Mouse (Mus musculus): ENCODE results near the gene Ehbp1. TPM values are rescaled to one million over a fixed set of nuclear protein-coding genes. Genes with fewer than 3 reads are reported as not detected.
A peak's percentile ranks its signal among the peaks of the same experiment; 100 is the strongest.

The Ehbp1 gene
- total RNA-seq, 2 experiments from 2014 or later, result 36.8 to 44.8 TPM

DNA sequence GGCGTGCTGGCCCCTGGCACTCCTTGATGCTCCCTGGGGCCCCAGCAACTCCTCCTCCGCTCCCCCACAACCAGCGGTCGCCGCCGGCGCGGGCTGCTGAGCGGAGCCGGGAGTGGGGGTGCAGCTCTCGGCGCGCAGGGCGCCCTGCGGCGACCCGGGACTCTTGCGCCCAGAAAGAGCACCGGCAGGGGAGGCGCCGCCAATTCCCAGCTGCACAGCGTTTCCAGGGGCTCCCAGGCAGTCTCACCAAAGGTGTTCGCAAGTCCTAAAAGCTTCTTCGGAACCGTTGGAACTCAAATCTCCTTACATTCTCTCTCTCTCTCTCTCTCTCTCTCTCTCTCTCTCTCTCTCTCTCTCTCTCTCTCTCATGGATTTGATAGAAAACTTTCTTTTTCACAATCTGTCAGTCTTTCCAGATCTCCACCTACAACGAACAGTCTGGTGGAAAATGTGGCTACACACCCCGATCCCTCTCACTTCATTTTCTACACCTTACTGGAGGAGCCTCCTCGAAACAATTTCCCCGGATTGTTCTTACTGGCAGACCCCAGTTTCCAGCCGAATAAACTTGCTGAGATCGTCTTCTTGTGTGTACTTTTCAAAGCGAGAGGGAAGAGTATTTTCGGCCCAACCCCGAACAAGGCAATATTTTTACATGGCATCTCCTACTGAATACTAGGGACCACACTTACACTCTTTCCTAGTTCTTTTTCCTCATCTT is 339.9 kb downstream of the Ehbp1 start:
- peak in 1 of 2 experiments; percentile 57 for DNase-seq (ENCODE audit: low spot score in 2 of 2)

DNA sequence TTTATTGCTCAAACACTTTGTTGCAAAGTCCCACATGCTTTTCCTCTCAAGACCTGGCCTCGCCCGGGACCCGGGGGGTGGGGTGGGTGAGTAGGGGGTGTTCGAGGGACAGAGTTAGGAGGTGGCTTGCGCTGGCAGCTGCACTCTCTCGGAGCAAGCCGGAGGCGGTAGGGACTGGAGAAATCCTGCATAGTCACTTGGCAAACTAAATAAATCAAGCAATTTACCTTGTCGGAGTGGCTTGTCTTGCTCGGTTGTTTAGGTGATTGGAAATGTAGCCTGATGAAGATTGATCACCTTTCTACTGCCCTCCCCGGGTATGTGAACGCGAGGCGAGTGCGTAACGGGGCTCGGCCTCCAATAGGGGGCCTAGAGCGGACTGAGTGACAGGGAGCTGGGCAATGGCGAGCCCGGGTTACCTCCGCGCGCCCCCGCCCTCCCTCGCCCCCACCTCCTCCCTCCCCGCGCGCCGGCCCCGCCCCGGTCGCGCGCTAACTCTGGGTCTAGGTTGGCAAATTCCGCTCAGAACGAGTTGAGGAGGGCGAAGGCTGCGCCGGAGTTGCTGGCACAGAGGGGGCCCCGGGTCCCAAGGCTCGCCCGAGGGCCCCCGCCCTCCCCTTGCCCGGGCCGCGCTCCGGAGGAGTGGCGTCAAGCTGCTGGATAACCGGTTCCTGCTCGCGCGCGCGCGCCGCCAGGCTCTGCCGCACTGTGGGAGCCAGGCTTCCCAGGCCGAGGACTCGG is 340.6 kb downstream of the Ehbp1 start:
- peak in 1 of 2 experiments; percentile 23 for DNase-seq (ENCODE audit: low spot score in 2 of 2)

DNA sequence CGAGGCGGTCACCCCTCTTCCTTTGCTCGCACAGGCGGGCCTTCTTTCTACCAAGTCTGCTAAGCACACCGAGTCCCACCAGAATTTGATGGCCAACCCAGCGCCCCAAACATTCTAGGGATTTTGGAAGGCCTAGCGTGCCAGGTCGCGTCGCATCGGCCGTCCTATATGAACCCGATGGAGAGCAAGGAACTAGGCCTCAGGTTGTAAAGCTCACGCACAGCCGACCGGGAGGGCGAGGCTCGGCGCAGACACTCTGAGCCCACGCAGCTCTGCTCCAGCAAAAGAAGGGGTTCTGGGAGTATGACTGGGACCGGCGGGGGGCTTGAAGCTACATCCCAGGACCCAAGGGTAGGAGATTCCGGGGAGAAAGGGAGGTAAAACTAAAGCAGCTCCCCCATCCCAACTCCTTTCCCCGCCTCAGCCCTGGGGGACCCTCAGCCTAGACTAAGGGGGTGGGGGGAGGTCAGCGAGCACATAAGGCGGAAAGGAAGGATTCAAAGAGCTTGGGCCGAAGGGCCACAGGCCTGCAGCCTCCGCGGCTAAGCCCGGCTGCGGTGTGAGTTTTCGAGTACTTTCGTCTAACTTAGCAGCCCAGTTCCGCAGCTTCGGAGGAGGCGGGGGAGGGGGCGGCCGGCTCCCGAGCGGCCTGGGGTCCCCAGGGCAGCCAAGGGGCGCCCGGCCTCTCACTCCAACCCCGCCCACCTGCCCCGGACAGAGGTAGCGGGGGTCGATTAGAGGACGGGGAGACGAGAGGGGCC is 341.6 kb downstream of the Ehbp1 start:
- peak in 1 of 2 experiments; percentile 21 for DNase-seq (ENCODE audit: low spot score in 2 of 2)

DNA sequence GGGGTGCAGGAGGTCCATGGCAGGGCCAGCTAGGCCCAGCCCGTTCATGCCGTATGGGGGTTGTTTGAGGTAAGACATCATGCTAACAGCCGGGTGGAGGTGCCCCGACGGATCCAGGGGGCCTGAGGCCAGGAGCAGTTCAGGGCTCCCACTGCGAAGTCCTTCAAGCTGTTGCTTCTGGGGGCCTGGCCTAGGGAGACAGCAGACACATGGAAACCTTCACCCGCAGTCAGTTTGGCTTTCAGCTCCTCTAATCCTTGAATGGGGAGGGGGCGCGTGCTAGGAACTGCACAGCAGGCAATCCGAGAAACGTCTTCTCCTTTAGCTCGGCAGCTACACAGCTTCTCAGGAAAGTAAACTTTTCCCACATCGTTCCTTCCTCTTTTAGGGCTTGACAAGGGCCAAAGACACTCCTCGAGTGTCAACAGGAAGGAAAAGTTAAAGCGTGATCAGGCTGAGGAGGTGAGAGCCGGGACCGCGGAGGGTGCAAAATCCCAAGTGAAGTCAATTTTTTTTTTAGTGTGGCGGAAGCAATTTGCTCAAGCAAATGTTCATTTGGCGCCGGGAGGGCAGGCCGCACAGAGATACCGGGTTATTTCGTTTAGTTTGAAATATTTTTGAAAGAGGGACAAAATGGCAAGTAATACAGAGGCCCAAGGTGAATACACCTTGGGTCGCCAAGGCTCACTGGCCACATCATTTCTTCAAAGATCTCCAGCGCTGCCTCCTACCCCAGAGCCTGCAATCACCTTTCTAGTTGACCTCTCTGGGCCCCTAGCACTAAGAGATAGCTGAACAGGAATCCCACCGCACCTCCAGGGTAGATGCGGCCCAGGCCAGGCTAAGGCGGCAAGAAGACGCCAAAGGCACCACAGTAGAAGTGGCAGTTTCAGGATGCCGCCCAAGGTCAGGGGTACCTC is 342.4 kb downstream of the Ehbp1 start:
- peak in 1 of 2 experiments; percentile 14 for DNase-seq (ENCODE audit: low spot score in 2 of 2)

DNA sequence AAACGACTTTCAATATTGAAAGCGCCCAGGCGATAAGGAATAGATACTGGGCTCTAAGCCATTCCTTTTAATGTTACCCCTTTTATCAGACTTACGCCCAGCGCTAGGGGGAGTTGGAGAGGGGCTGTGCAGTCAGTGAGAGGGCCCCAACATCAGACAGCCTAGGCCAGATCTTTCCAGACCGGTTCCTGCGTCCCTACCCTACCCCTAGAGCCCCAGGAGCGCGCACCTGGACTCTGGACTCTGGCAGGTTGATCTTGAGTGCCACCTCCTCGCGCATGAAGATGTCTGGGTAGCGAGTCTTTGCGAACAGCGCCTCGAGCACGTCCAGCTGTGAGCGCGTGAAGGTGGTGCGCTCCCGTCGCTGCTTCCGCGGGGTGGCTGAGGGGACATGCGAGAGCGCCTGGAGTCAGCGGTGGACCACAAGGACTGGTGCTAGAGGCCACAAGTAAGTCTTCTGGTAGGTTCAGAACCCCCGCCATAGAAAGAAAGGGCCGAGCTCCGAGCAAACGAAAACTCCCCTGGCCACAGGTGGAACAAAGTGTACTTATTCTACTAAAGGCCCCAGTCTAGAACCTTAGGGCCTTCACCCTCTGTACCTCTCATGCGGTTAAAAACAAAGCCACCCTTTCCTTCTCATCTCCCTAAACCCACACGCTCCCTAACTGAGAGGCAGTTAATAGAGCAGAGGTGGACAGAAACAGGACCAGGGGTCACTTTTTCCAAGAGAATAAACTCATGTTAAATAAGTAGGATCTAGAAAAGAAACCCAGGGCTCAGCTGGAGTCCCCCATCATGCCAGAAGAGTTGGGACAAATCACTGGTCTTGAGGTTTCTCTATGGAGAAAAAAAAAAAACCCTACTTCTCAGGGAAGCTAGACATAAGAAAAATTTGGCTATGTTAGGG is 343.7 kb downstream of the Ehbp1 start:
- peak in 1 of 2 experiments; percentile 13 for DNase-seq (ENCODE audit: low spot score in 2 of 2)

DNA sequence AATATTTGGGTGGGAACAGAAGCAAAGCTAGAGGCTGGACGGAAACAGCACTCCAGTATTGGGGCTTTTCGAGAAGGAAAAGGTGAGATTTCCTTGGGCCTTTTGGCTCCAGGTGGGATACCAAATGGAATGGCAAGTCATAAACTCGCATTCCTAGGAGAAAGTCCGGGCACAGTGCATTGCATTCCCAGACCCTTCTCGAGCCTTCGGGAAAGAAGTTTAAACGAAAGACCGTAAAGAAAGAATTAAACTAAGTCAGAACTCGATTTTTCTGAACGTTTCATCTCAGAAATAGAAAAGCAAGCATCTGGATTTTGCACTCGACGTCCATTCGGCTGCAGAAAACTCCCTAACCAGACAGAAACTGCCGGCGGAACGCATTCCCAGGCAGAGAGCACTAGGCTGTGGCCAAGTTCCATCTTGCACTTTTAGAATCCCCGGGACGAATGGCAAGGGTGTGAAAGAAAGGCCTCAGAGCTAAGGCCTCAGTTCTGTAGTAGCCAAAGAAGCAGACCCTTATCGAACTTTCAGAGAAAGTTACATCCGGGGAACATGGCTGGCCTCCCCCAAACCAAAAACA is 344.4 kb downstream of the Ehbp1 start:
- DNase-seq (ENCODE audit: low spot score in 2 of 2), result no peak

DNA sequence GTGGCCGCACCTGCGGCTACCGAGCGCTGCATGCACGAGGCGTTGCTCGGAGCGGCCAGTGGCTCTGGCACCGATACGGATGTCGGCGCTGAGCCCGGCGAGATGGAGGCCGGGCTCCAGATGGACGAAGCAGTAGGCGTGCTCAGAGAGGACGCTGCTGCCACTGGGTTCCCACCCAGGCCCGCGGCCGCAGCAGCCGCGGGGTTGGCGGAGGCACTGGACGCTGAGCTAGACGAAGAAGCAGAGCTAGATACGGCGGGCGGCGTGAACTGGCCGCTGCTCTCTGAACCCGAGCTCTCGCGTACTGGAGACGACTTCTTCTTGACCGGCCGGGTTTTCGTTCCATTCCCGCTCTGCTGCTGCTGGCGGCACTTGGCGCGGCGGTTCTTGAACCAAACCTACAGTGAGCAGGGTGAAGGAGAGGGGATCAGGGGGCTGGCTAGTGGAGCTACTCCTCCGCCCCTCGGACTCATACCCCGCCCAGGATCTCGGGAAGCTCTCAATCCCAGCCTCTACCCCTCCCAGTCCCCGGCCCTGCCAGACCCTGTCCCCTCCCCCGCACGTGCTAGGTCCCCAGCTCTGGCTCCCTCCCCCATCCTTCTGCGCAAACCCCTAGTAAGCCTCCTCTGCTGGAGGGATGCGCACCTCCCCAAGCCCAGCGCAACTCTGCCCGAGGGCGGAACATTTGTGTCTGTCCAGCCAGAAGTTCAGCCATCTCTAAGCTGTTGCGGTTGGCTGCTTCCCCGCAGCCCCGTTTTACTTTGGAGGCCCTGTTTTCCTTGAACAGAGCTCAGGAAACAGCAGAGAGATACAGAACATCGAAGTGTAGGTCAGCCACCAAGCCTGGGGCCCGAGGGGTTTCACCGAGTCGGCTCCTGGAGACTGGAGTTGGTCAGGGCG is 345.2 kb downstream of the Ehbp1 start:
- DNase-seq (ENCODE audit: low spot score in 2 of 2), result peak in 1 of 2 experiments; percentile 41

DNA sequence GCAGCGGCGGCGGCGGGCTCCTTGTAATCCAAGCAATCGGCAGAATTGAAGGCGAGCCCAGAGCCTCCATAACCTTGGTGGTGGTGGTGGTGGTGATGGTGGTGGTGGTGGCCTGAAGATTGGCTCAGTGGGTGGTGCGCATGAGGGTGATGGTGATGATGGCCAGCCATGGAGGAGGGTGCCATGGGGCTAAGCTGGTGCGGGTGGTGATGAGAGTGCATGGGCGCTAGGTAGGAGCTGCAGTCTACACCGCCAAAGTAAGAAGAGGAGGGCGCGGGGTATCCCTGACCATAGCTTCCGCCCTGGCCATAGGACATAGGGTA is 345.8 kb downstream of the Ehbp1 start:
- DNase-seq (ENCODE audit: low spot score in 2 of 2), result no peak

DNA sequence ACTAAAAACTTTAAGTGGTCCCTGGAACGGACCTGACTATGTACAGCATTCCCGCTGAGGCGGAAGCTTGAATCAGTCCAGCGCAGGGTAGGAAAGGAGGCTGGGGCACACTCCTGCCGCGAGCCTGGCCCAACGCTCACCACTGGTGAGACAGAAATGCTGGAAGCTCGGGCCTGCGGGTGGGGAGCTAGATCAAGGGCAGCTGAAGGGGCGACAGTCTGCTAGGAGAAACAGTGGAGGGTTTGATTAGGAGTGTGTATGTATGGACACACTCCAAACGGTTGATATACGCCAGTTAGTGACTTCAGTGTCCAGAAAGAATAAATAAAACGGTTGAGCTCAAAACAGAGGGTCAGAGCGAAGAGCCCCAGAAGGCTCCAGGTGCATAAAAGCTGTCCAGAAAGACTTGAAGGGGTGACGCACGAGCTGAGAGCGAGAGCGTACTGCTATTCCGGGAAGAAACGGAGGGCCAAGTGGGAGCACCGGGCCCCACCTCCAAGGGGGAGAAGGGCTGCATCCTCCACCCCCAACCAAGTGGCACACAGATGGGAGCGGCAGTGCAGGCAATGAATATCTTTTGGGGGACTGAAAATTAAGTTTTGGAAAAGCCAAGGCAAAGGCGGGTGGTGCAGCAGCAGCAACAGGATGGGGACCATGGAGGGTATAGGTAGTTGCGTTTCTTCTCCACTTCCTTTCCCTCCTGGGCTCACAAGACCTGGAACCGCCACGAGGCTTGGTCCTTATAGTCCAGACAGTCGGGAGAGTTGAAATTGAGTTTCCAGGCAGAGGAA is 346.4 kb downstream of the Ehbp1 start:
- peak in 1 of 2 experiments; percentile 23 for DNase-seq (ENCODE audit: low spot score in 2 of 2)

DNA sequence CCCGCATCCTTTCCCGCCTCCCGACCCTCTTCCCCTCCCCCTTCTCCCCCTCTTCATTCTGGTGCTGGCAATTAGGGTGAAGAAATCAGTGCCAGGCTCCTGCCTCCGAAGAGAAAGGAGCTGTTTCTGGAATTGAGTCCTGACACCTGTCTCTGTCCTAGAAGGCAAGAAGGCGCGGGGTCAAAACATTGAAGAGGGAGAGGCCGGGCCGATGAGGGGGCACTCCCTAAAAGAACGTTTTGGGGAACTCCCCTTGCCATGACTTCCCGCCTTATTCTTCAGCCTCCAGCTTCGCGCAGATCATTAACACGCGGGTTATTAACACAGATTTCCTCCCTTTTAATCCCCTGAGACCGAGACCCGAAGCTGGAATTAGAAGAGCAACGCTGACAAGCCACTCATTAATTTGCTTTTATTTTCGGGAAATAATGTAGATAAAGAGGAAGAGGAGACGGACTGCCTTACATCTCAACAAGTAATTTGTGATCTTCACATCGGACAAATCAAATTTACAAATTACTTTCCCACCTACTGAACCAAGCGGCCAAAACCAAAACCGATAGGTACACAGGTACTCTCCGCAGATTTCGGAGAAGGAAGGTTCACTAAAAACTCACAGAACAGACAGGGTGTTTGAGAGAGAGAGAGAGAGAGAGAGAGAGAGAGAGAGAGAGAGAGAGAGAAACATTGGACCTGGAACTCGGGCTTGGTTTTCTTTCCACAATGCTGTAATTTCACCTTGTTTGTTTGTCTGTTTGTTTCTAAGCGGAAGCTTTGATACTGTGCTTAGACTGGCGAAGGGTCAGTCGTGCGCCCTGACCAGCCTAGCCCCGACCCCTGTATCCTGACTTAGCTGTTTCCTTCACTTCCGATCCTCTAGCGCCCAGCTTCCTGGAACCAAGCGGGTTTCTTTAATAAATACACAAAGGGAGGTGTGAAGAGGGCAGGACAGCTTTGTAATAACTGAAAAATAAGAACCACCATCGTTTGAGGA is 347.4 kb downstream of the Ehbp1 start:
- peak in 1 of 2 experiments; percentile 15 for DNase-seq (ENCODE audit: low spot score in 2 of 2)

DNA sequence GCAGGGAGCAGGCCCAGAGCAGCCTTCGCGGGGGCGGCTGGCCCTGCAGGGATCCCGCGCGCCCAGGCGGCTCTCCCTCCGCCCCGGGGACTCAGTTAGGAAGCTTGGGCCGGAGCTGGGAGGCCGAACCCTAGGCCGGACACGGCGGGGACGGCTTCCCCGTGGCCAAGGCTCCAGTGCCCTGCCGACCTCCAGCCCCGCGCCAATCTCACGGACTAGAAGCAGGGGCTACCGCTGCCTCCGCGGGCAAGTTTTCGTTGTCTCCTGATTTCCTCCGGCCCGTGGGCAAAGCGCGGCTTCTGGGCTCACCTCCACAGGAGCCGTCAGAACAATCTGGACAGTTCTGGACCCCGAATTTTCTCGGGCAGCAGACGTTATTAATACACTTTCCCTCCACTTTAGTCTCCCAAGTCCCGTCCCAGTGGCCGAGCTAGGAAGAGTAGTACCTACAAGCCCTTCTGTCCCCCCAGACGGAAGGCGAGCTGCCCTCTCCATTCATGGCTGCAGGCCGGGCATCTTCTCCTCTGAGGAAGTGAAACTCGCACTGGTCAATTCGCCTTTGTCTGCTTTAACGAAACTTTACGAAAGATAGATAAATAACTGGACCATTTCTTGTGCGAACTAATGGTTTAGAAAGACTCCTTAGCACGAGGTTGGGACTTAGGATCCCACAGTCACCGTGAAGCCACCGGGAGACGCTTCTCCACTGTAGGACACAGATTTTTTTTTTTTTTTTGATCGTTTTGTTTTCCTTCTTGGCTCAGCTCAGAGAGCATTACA is 348.3 kb downstream of the Ehbp1 start:
- DNase-seq (ENCODE audit: low spot score in 2 of 2), result peak in 1 of 2 experiments; percentile 45

DNA sequence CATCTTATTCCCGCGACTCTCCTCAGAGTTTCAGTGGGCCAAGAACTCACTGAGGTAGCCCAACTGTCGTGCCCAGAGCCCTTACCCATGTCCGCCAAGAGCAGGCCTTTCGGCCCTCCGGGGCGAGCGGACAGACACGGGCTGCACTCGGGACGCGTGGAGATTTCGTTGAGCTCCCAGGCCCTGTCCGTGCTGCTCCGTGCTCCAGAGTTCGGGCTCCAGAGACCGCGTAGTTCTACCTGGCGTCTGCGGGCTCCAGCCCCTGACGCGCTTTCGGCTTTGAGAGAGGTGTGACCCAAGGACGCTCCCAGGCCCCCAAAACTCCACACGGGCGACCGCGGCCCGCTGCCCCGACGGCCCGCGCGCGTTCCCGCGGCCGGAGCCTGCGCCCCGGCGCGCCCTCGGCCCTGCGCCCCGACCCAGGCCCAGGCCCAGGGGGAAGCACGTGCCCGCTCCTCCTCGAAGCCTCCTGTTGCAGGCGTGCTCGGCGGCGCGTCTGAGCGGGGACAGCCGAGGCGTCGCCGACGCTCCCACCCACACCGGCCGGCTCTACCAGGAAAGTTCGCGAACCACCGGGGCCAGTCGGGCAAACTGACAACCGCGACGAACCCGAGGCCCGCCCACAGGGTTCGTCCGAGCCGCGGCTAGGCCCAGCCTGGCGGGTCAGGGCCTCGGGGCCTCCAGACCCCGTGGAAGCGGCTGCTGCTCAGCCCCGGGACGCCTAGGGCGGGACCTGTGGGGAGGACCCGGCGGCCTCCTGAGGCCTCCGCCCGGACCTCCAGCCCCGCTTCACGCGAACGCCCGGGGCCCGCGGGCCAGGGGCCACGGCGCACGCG is 349.1 kb downstream of the Ehbp1 start:
- peak in 1 of 2 experiments; percentile 19 for DNase-seq (ENCODE audit: low spot score in 2 of 2)

DNA sequence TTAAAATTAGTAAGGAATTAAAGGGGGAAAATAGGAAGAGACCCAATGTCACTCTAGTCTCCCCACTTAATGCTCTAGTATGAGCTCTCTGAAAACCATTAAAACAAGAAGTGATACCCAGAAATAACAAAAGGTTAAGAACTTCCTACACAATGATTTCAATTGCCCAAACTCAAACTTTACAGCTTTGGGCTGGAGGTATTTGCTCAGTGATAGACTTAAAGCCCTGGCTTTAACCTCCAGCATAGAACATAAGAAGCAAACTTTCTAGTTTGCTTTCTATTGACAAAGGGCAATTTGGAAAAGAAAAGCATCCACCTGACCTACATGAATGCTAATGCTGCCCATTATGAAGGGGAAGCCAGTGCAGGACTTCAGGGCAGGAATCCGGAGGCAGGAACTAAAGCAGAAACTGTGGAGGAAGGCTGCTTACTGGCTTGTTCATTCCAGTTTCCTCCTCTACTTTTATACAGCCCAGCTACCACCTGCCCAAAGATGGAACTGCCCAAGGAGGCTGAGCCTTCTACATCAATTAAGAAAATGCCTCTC is 353.6 kb downstream of the Ehbp1 start:
- no peak for DNase-seq (ENCODE audit: low spot score in 2 of 2)

DNA sequence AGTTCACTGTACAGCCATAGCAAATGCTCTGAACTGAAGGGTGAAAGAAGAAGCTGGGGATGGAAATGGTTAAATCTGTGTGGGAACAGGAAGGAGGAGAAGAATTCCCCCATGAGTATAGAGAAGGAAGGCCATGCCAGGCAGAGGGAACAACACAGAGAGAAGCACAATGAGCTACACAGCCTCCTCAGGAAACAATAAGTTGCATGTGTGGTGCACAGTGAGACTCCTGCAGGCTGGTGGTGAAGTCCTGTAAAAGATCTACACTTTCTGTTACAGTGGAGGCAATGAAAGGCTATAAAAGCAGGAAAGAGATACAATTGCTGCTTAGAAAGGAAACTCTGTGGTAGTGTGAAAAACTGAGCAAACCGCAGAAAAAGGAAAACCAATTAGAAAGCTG is 357.0 kb downstream of the Ehbp1 start:
- DNase-seq (ENCODE audit: low spot score in 2 of 2), result no peak

All from gastrocnemius, postnatal 4 days (tissue).